Mouse (Mus musculus): Measurements from ENCODE around the gene Gm11627. TPM values are rescaled to one million over a fixed set of nuclear protein-coding genes. Genes with fewer than 3 reads are reported as not detected.
A peak's percentile ranks its signal among the peaks of the same experiment; 100 is the strongest.

Gm11627 gene
- polyA plus RNA-seq, 1 experiment from 2014 or later, result 22.4 TPM

DNA sequence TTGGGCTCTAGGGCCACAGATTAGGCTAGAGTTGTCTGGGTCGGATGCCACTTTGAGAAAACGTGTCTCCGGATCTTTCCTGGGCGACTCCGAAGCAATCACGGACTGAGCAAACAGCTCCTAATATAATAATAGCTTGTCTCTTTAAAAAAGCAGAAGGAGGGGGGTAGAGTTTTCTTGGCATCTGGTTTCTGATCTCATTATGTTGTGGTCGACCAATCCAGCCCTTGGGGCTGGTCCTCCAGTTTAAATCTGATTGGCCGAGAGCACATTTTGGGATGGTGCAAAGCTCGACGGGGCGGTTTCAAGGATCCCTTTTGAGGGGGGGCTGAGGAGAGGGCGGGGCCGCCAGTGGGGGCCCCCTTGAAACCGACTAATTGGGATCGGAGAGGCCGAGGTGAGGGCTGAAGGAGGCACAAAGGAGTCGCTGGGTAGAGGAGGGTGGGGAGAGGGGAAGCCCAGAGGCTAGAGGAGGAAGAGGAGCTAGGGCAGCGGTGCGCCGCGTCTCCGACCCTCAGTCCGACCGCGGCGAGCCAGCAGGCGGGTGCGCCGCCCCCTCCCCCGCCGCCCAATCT is 24.8 kb upstream of the Gm11627 start, which contains the start of gene Fzd2:
Gene Fzd2 (plus strand): TSS at position 387 of the 575 bp plus-strand sequence.
- Histone ChIP-seq H3K4me3 (ENCODE audit: low read depth, low read length) (peak within 1 kb of the TSS; percentile 80), H3K4me2 (replicated peaks; ENCODE audit: low read depth) (peak within 1 kb of the TSS; percentile 77), H3K27ac (replicated peaks) (peak within 1 kb of the TSS; percentile 96), H3K9me3 (ENCODE audit: control insufficient read depth, low read length) (no peaks in the 10 kb centered on the region), H3K9ac (ENCODE audit: low read length) (peak within 1 kb of the TSS; percentile 86), H3K36me3 (ENCODE audit: control insufficient read depth, insufficient read depth, low read length) (no peaks in the 10 kb centered on the region), H3K27me3 (ENCODE audit: control insufficient read depth, insufficient read depth, low read length) (no peaks in the 10 kb centered on the region), H3K4me1 (replicated peaks; ENCODE audit: control insufficient read depth, insufficient read depth) (0 out of 2 replicates have a peak, but pooled peaks cover 3% of the 10 kb centered on the region)
- under 1% methylated on average over 25 of the region's 31 CpGs for WGBS
- DNase-seq (ENCODE audit: low spot score) (peak; percentile 90), ATAC-seq (ENCODE audit: low FRiP score, low TSS enrichment) (peak; percentile 91)
- no peak for TF ChIP-seq CTCF (IDR thresholded peaks at IDR 0.05; ENCODE audit: low read depth)
- peak; percentile 81 for TF ChIP-seq EP300 (optimal IDR thresholded peaks at IDR 0.05)

DNA sequence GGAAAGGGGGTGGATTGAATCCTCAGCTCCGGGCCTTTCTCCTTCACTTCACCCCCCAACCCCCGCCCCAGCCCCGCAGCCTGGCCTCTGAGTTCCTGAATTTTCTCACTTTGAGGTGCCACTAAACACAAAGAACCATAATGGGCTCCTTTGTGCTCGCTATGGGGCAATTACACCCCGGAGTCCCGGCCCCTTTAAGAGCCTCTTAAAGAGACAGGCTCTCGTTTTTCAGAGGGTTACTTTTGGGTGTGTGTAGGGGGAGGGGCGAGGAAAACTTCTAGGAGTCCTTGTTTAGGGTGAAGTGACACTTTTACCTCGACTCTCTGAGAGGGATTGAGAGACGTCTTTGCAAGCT is 24.2 kb upstream of the Gm11627 start:
- peak; percentile 67 for DNase-seq (ENCODE audit: low spot score)
- H3K27me3 ChIP-seq (ENCODE audit: control insufficient read depth, insufficient read depth, low read length), result no peaks in the 10 kb centered on the region
- ATAC-seq (ENCODE audit: low FRiP score, low TSS enrichment), result peak; percentile 58; the same call in 1 of the 2 replicates
- H3K4me2 ChIP-seq (replicated peaks; ENCODE audit: low read depth), result peak overlapping the region; percentile 77
- peak overlapping the region; percentile 70 for H3K9ac ChIP-seq (ENCODE audit: low read length)
- H3K4me3 ChIP-seq (ENCODE audit: low read depth, low read length), result peak overlapping the region; percentile 80
- H3K9me3 ChIP-seq (ENCODE audit: control insufficient read depth, low read length), result no peaks in the 10 kb centered on the region
- H3K27ac ChIP-seq (replicated peaks), result peak overlapping the region; percentile 96
- TF ChIP-seq CTCF (IDR thresholded peaks at IDR 0.05; ENCODE audit: low read depth) (no peak), EP300 (optimal IDR thresholded peaks at IDR 0.05) (no peak)
- no peaks in the 10 kb centered on the region for H3K36me3 ChIP-seq (ENCODE audit: control insufficient read depth, insufficient read depth, low read length)
- H3K4me1 ChIP-seq (replicated peaks; ENCODE audit: control insufficient read depth, insufficient read depth), result 0 out of 2 replicates have a peak, but pooled peaks cover 3% of the 10 kb centered on the region
- WGBS, result 1% methylated on average over 10 of the region's 10 CpGs

DNA sequence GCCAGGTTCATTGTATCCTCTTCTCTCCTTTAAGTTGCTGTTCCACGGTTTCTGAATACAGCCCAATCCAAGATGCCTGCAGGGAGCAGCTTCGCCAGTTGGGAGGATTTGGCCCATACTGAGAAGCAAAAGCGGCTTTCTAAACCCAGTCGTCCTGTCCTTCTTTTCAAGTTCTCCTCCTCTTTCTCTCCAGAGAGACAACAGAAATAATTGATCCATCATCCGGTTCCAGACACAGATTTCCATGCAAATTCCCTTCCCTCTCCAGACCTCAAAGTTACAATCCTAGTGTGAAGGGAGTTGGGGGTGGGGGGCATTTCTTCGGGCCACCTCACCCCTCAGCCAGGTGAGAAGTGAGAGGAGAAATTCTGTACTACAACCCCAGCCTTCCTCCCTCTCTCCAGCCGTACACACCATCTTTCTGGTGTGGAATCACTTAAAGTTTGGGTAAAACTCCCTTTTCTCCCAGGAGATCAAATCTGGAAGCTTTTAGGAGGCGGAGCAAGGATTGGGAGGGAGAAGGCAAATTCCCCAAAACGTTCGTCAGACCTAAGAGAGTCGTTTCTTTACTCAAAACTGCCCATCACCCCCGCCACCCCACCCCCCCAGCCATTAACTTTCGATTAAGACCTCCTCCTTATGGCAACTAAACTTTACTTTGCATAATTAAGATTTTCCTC is 23.7 kb upstream of the Gm11627 start:
- Histone ChIP-seq H3K9ac (ENCODE audit: low read length) (peak overlapping the region; percentile 70), H3K4me1 (replicated peaks; ENCODE audit: control insufficient read depth, insufficient read depth) (0 out of 2 replicates have a peak, but pooled peaks cover 2% of the 10 kb centered on the region), H3K9me3 (ENCODE audit: control insufficient read depth, low read length) (no peaks in the 10 kb centered on the region), H3K27ac (replicated peaks) (peak overlapping the region; percentile 96), H3K4me3 (ENCODE audit: low read depth, low read length) (peak overlapping the region; percentile 80), H3K4me2 (replicated peaks; ENCODE audit: low read depth) (peak overlapping the region; percentile 77), H3K36me3 (ENCODE audit: control insufficient read depth, insufficient read depth, low read length) (no peaks in the 10 kb centered on the region), H3K27me3 (ENCODE audit: control insufficient read depth, insufficient read depth, low read length) (no peaks in the 10 kb centered on the region)
- ATAC-seq (ENCODE audit: low FRiP score, low TSS enrichment) (no peak), DNase-seq (ENCODE audit: low spot score) (no peak)
- WGBS, result 7% methylated on average over 13 of the region's 13 CpGs
- TF ChIP-seq CTCF (IDR thresholded peaks at IDR 0.05; ENCODE audit: low read depth) (no peak), EP300 (optimal IDR thresholded peaks at IDR 0.05) (no peak)

DNA sequence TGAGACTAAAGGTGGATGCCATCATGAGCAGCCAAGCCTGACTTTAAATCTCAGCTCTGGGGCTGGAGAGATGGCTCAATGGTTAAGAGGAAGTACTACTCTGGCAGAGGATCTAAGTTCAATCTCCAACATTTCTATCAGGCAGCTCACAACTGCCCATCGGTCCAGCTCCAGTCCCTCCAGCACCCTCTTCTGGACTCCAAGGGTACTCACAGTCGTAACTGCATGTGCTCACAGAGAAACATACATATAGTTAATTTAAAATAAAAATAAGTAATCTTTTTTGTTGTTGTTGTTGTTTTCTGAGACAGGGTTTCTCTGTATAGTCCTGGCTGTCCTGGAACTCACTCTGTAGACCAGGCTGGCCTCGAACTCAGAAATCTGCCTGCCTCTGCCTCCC is 20.7 kb upstream of the Gm11627 start:
- no peak overlapping the region for H3K4me2 ChIP-seq (replicated peaks; ENCODE audit: low read depth)
- no peak for DNase-seq (ENCODE audit: low spot score)
- 95% methylated on average over 3 of the region's 3 CpGs for WGBS
- H3K27me3 ChIP-seq (ENCODE audit: control insufficient read depth, insufficient read depth, low read length), result no peaks in the 10 kb centered on the region
- no peak overlapping the region for H3K4me3 ChIP-seq (ENCODE audit: low read depth, low read length)
- H3K27ac ChIP-seq (replicated peaks), result no peak overlapping the region
- no peaks in the 10 kb centered on the region for H3K9me3 ChIP-seq (ENCODE audit: control insufficient read depth, low read length)
- H3K4me1 ChIP-seq (replicated peaks; ENCODE audit: control insufficient read depth, insufficient read depth), result 0 out of 2 replicates have a peak, but pooled peaks cover 3% of the 10 kb centered on the region
- peak; percentile 62 for TF ChIP-seq CTCF (IDR thresholded peaks at IDR 0.05; ENCODE audit: low read depth)
- no peak for TF ChIP-seq EP300 (optimal IDR thresholded peaks at IDR 0.05)
- H3K9ac ChIP-seq (ENCODE audit: low read length), result no peak overlapping the region
- no peak for ATAC-seq (ENCODE audit: low FRiP score, low TSS enrichment)
- H3K36me3 ChIP-seq (ENCODE audit: control insufficient read depth, insufficient read depth, low read length), result no peaks in the 10 kb centered on the region

DNA sequence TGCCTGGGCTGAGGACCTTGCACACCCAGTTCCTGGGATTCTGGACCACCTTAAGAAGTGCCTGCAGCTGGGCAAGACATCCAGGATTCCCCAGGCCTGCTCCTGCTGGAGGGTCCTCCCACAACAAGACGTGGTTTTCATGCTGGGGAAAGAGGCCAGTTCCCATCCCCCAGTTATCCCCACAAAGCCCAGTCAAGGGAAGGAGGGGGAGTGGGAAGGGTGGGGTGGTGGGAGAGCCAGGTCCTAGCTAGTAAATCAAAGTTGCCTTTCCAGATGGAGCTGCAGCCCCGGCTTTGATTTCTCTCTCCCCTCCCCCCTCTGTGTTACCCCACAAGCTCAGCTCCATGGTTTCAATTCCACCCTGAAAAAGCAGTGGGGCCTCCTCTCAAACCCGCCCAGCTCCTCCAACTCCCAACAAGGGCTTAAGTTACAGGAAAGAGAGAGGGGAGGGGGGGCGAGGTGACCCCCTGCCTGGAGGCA is 16.1 kb upstream of the Gm11627 start:
- Histone ChIP-seq H3K36me3 (ENCODE audit: control insufficient read depth, insufficient read depth, low read length) (no peaks in the 10 kb centered on the region), H3K4me3 (ENCODE audit: low read depth, low read length) (no peak overlapping the region), H3K4me1 (replicated peaks; ENCODE audit: control insufficient read depth, insufficient read depth) (0 out of 2 replicates have a peak, but pooled peaks cover 3% of the 10 kb centered on the region), H3K27me3 (ENCODE audit: control insufficient read depth, insufficient read depth, low read length) (no peaks in the 10 kb centered on the region), H3K4me2 (replicated peaks; ENCODE audit: low read depth) (no peak overlapping the region), H3K27ac (replicated peaks) (peak overlapping the region; percentile 81), H3K9me3 (ENCODE audit: control insufficient read depth, low read length) (no peaks in the 10 kb centered on the region), H3K9ac (ENCODE audit: low read length) (peak overlapping the region; percentile 13; the same call in 1 of the 2 replicates)
- WGBS, result 9% methylated on average over 4 of the region's 4 CpGs
- ATAC-seq (ENCODE audit: low FRiP score, low TSS enrichment) (peak; percentile 75; the same call in 1 of the 2 replicates), DNase-seq (ENCODE audit: low spot score) (no peak)
- no peak for TF ChIP-seq EP300 (optimal IDR thresholded peaks at IDR 0.05)
- TF ChIP-seq CTCF (IDR thresholded peaks at IDR 0.05; ENCODE audit: low read depth), result no peak

DNA sequence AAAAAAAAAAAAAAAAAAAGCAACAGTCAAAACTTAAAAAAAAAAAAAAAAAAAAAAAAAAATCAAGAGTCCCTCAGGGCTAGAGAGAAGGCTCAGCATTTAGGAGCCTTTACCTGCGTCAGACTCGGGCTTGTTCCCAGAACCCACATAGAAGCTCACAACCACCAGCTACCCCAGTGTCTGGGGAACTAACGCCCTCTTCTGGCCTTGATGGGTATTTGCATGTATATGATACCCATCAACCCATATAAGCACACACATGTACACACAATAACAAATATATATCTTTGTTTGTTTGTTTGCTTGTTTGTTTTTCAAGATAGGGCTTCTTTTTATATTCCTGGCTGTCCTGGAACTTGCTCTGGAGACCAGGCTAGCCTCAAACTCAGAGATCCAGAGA is 8.3 kb upstream of the Gm11627 start:
- no peaks in the 10 kb centered on the region for H3K36me3 ChIP-seq (ENCODE audit: control insufficient read depth, insufficient read depth, low read length)
- H3K4me2 ChIP-seq (replicated peaks; ENCODE audit: low read depth), result no peak overlapping the region
- H3K4me3 ChIP-seq (ENCODE audit: low read depth, low read length), result no peak overlapping the region
- TF ChIP-seq CTCF (IDR thresholded peaks at IDR 0.05; ENCODE audit: low read depth) (0 out of 2 replicates have a peak, but pooled peaks have one; percentile 24), EP300 (optimal IDR thresholded peaks at IDR 0.05) (no peak)
- 83% methylated on average over 3 of the region's 3 CpGs for WGBS
- no peak overlapping the region for H3K9ac ChIP-seq (ENCODE audit: low read length)
- H3K9me3 ChIP-seq (ENCODE audit: control insufficient read depth, low read length), result no peaks in the 10 kb centered on the region
- no peak overlapping the region for H3K27ac ChIP-seq (replicated peaks)
- no peaks in the 10 kb centered on the region for H3K27me3 ChIP-seq (ENCODE audit: control insufficient read depth, insufficient read depth, low read length)
- DNase-seq (ENCODE audit: low spot score), result no peak
- no peak for ATAC-seq (ENCODE audit: low FRiP score, low TSS enrichment)
- H3K4me1 ChIP-seq (replicated peaks; ENCODE audit: control insufficient read depth, insufficient read depth), result no peaks in the 10 kb centered on the region; the same call in 1 of the 2 replicates

Measured in stomach, postnatal 0 days (tissue).